Mouse (Mus musculus) common myeloid progenitor, adult 5-6 weeks (primary cell): Measurements from ENCODE around the gene Mrpl27. TPM values are rescaled to one million over a fixed set of nuclear protein-coding genes. Genes with fewer than 3 reads are reported as not detected.
"Not testable (repeated sequence)": the region's sequence is repeated elsewhere in the genome, so short reads cannot be mapped to it uniquely, and the experiment has no call there.

Experiments
- ATAC-seq: replicated peaks from 2 replicates; pipeline ENCODE4 v1.8.0; 2016; ENCODE audit warnings: low read depth, mild to moderate bottlenecking, moderate TSS enrichment, inconsistent platforms; ENCODE audit not compliant: poor library complexity, severe bottlenecking
- total RNA-seq: library from RNA; stranded (forward); fragments of 200-1000, 187-1606 nt; gene quantifications from 2 replicates; pipeline ENCODE4 v1.2.3, GENCODE M21; 2017

Mrpl27 gene
- total RNA-seq, 1 experiment from 2014 or later: 35.0 TPM

GRCm38 (mm10) chr11:94661344-94661743 is 7.8 kb downstream of the Mrpl27 start:
- no peak for ATAC-seq

GRCm38 (mm10) chr11:94665281-94665680 is 11.7 kb downstream of the Mrpl27 start:
- no peak for ATAC-seq

- ATAC-seq: no peak
Observed at GRCm38 (mm10) chr11:94674984-94675383, 21.4 kb downstream of the Mrpl27 start.

- ATAC-seq: no peak
Observed at GRCm38 (mm10) chr11:94675446-94675845, 21.9 kb downstream of the Mrpl27 start.

GRCm38 (mm10) chr11:94676308-94676707 is 22.7 kb downstream of the Mrpl27 start:
- no peak for ATAC-seq

- peak; percentile 96 for ATAC-seq
Observed at GRCm38 (mm10) chr11:94676754-94677606, 23.4 kb downstream of the Mrpl27 start, which contains the start of gene Xylt2. Gene Xylt2, minus strand, starts transcription at chr11:94677515.

- ATAC-seq: no peak
Observed at GRCm38 (mm10) chr11:94677607-94678145, 24.1 kb downstream of the Mrpl27 start.

GRCm38 (mm10) chr11:94680639-94681038 is 27.1 kb downstream of the Mrpl27 start:
- ATAC-seq: no peak

- ATAC-seq: no peak
Observed at GRCm38 (mm10) chr11:94681640-94682039, 28.1 kb downstream of the Mrpl27 start.

- no peak for ATAC-seq
Observed at GRCm38 (mm10) chr11:94682427-94682826, 28.9 kb downstream of the Mrpl27 start.

- ATAC-seq: peak; percentile 74
Observed at GRCm38 (mm10) chr11:94687178-94687577, 33.6 kb downstream of the Mrpl27 start.

GRCm38 (mm10) chr11:94692502-94692901 is 38.9 kb downstream of the Mrpl27 start:
- not testable (repeated sequence) for ATAC-seq

- no peak for ATAC-seq
Observed at GRCm38 (mm10) chr11:94695508-94695907, 41.9 kb downstream of the Mrpl27 start.

- no peak for ATAC-seq
Observed at GRCm38 (mm10) chr11:94697140-94697539, 43.6 kb downstream of the Mrpl27 start.

GRCm38 (mm10) chr11:94697703-94698464 is 44.3 kb downstream of the Mrpl27 start:
- ATAC-seq: no peak

GRCm38 (mm10) chr11:94699399-94699798 is 45.8 kb downstream of the Mrpl27 start:
- ATAC-seq: no peak

GRCm38 (mm10) chr11:94701401-94702215 is 48.0 kb downstream of the Mrpl27 start:
- ATAC-seq: no peak

- no peak for ATAC-seq
Observed at GRCm38 (mm10) chr11:94702216-94702610, 48.6 kb downstream of the Mrpl27 start.

GRCm38 (mm10) chr11:94704020-94704419 is 50.5 kb downstream of the Mrpl27 start:
- ATAC-seq: no peak

- no peak for ATAC-seq
Observed at GRCm38 (mm10) chr11:94704472-94704871, 50.9 kb downstream of the Mrpl27 start, which contains the start of gene Gm11541. Gene Gm11541, minus strand, starts transcription at chr11:94704499.
